Mouse (Mus musculus): Measurements from ENCODE around the gene Chmp6.

GRCm38 (mm10) chr11:119897041-119897440 is 16.2 kb upstream of the Chmp6 start:
- no peak for TF ChIP-seq POLR2A (IDR thresholded peaks at IDR 0.05; ENCODE audit: extremely low read depth, insufficient read depth, low read length)
- TF ChIP-seq CTCF (IDR thresholded peaks at IDR 0.05; ENCODE audit: extremely low read depth, insufficient read depth, low read length) = no peak
